Mouse (Mus musculus) C2C12 (cell line): Measurements from ENCODE around the gene Retnlb.

Experiments
- CTCF ChIP-seq: IDR thresholded peaks from one replicate; pipeline ENCODE4 v1.5.1; 2011; ENCODE audit not compliant: control insufficient read depth, insufficient read depth, insufficient read length
- MYOD1 ChIP-seq: IDR thresholded peaks from one replicate; pipeline ENCODE4 v1.6.1; 2011; ENCODE audit warnings: low read depth; ENCODE audit not compliant: control insufficient read depth, insufficient read length
- USF1 ChIP-seq: IDR thresholded peaks from one replicate; pipeline ENCODE4 v1.6.1; 2011; ENCODE audit warnings: low read depth, mild to moderate bottlenecking, control low read depth, moderate library complexity

DNA sequence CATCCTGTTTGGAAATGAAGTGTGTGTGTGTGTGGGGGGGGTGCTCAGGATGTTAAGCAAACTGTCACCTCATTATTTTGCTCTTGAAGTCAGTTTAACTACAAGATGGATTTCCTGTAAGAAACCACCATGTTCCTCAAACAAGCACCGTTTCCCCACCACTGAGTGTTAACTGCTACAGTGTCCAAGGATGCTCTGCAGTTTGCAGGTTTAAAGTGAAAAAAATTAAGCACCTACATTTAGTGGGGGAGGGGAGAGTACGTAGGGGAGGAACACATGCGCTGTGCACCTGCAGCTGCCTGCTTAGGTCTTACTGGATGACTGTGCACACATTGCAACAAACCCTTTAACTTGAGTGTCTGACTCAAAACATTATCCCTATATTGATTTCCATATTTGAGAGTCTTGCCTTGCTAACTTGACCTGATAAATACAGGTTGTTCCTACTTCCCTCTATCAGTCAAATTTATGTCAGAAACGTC, 27.9 kb upstream of the Retnlb start:
- TF ChIP-seq CTCF (no peak), MYOD1 (no peak), USF1 (no peak)
